Mouse (Mus musculus) Muller cell, postnatal 12 days (primary cell): ENCODE measurements around the gene Ncapg.

Experiments
- DNase-seq: peaks from one replicate; pipeline ENCODE4 v3.0.0-alpha.2; 2015; ENCODE audit errors: inconsistent ontology term

The Ncapg gene

DNA sequence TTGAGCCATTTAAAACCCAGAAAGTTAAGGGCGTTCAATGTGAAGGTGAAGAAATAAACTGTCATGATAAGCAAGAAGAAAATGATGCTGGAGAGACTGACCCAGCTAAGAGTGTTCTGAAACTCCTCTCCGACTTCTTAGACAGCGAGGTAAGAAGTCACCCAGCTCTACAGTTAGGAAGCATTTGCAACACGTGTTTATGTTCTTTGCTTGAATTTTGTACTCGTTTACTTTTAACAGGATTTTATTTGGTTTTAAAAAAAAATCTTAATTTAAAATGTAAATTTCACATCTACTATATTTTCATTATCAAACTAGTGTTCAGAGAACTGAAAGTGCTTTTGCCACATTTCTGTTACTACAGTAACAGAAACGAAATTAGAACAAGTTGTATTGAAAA, 22.0 kb downstream of the Ncapg start:
- DNase-seq: no peak

DNA sequence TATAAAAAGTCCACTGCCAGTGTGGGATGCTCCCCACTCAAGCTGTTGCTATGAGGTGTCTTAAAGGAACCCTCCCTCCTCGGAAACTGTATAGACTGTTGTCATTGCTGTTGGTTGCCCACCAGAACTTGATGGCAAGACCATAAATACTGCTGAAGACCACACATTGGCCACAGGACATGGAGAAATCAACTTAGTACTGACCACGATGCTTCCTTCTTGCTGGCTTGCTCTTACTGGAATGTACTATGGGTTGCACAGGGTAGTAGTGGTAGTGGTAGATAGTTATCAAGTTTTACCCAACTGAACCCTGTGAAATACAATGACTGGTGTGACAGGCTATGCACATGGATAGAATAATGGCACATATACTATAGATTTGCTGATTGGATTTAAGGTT, 37.1 kb downstream of the Ncapg start:
- no peak for DNase-seq

DNA sequence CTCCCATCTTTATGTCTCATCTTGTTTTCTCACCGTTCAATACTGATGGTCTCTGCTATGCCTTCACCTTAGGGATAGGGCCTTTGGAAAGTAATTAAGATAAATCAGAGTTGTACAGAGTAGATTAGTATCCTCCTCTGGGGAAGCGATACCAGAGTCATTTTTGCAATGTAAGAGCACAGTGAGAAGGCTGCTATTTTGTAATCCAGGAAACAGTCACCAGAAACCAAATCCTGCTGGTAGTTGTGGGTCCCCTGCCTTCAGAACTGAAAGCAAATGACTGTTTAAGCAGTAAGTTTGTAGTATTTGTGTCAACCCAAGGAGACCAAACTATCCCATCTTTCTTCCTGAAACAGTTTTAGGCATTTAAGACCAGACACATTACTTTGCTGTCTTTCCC, 39.9 kb downstream of the Ncapg start:
- no peak for DNase-seq

DNA sequence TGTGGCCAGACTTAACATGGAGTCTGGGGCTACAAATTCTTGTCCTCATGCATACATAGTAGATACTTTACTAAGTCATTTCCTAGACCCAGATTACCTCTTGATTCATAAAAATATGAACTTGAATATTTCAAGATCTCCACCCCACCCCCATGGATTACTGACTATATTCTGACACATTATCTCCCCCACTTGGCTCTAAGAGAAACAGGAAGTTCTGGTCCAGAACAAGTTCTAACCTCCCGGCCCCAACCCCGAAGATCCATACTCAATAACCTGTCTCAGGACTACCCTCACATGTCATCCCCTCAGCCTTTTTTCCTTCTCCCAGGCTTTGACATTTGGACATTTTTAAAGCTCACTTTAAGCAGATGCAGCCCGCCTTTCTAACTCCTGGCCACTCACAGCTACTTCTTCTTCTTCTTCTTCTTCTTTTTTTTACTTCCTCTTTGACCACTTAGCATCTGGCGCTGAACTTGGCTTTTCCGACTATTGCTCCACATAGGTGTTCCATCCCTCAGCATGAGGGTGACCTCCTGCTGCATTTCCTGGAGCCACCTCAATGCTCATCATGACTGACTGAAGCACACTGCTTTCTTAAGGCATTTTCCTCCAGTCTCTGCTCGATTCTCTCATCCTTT, 49.2 kb downstream of the Ncapg start:
- no peak for DNase-seq

DNA sequence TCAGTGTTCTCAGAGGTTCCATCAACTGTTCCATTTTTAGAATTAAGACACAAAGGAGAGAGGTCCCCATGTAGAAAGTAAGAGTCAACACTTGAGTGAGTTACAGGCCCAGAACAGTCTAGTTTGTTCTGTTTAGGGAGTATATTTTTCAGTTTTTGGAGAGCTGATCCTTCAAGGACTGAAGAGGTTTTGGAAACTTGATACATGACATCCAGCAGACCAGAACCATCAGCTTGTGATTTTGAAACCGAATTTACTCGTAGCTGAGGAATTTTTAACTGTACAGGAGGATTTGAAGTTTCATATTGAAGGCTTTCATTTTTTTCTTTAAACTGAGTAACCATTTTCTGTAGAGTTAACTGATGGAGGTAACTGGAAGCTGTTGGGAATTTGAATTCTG, 64.0 kb downstream of the Ncapg start:
- DNase-seq: no peak

DNA sequence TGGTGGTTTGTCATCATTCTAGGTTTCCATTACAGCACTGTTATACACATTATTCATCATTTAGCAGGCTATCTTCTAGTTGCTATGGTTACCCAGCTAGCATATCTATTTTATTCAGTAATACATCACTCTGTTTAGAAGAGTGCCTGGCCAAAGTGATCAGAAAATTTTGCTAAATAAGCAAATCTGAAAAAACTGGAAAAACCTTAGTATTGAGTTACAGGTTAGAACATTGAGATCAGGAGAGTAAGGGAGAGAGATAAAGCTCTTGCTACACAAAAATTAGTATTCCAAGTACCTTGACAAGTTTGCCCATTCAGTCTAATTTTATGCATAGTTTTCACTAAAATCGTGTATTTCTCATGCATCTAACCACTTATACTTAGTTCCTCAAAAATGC, 68.2 kb downstream of the Ncapg start:
- DNase-seq: no peak
